Mouse (Mus musculus): Measurements from ENCODE around the gene Rcn3.

DNA sequence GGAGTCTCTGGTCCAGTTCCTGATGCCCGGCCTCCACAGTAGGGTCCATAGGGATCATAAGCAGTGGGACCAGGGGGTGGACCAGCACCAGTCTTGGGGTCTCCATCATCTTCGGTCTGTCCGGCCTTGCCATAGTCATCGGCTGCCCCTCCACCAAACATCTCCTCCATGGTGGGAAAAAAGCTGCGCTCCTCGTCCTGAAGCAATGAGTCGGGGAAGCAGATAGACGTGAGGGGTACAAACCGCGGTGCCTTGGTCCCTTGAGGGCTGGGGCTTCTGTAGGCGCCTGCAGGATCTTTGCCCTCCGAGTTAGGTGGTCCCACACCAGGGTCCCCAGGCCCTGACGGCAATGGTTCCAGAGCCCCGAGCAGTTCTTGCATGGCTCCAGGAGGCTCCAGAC, 44.5 kb downstream of the Rcn3 start:
- TF ChIP-seq CTCF (IDR thresholded peaks at IDR 0.05; ENCODE audit: low read depth) (no peak), EP300 (IDR thresholded peaks at IDR 0.05; ENCODE audit: low read depth) (no peak)
